Mouse (Mus musculus): Measurements from ENCODE around the gene Mllt10. TPM values are rescaled to one million over a fixed set of nuclear protein-coding genes. Genes with fewer than 3 reads are reported as not detected.

Gene Mllt10
- polyA plus RNA-seq, 1 experiment = 12.5 TPM

- H3K27me3 ChIP-seq (ENCODE audit: control insufficient read depth, insufficient read depth, insufficient read length) = no peaks in the 10 kb centered on the region
- H3K4me3 ChIP-seq = no peak overlapping the region
- H3K79me2 ChIP-seq (ENCODE audit: control insufficient read depth, insufficient read depth) = no peaks in the 10 kb centered on the region
- TF ChIP-seq MAX (IDR thresholded peaks at IDR 0.05; ENCODE audit: low read depth) = no peak
- TF ChIP-seq USF1 (IDR thresholded peaks at IDR 0.05; ENCODE audit: low read depth) = no peak
- no peak for TF ChIP-seq POLR2A (IDR thresholded peaks at IDR 0.05; ENCODE audit: insufficient read length, low read depth)
- no peak for TF ChIP-seq TCF12 (IDR thresholded peaks at IDR 0.05; ENCODE audit: insufficient read depth, poor library complexity, severe bottlenecking)
- no peak for TF ChIP-seq POLR2AphosphoS2 (IDR thresholded peaks at IDR 0.05; ENCODE audit: insufficient read length, low read depth)
- no peak for TF ChIP-seq MYOD1 (IDR thresholded peaks at IDR 0.05; ENCODE audit: control insufficient read depth in 1 of 3, insufficient read length in 2 of 3, low read depth in 2 of 3)
- TF ChIP-seq CEBPB (IDR thresholded peaks at IDR 0.05; ENCODE audit: insufficient read depth, poor library complexity, severe bottlenecking) = no peak
- TF ChIP-seq REST (IDR thresholded peaks at IDR 0.05; ENCODE audit: insufficient read depth, insufficient read length) = no peak
- no peak for TF ChIP-seq TCF3 (IDR thresholded peaks at IDR 0.05; ENCODE audit: insufficient read length, low read depth)
- no peak for TF ChIP-seq MYOG (IDR thresholded peaks at IDR 0.05; ENCODE audit: control insufficient read depth in 1 of 3, insufficient read depth in 1 of 3, insufficient read length in 2 of 3, low read depth in 2 of 3)
- TF ChIP-seq E2F4 (IDR thresholded peaks at IDR 0.05; ENCODE audit: insufficient read depth) = no peak
- no peak for TF ChIP-seq SRF (IDR thresholded peaks at IDR 0.05; ENCODE audit: control insufficient read depth, insufficient read length, low read depth)
- no peak overlapping the region for H3ac ChIP-seq (ENCODE audit: control insufficient read depth, insufficient read length)
- no peak overlapping the region for H3K4me2 ChIP-seq (ENCODE audit: low read depth)
- H3K36me3 ChIP-seq (ENCODE audit: control insufficient read depth, insufficient read depth) = no peaks in the 10 kb centered on the region
Observed at GRCm38 (mm10) chr2:18050541-18050985, 4.5 kb upstream of the Mllt10 start.

DNA sequence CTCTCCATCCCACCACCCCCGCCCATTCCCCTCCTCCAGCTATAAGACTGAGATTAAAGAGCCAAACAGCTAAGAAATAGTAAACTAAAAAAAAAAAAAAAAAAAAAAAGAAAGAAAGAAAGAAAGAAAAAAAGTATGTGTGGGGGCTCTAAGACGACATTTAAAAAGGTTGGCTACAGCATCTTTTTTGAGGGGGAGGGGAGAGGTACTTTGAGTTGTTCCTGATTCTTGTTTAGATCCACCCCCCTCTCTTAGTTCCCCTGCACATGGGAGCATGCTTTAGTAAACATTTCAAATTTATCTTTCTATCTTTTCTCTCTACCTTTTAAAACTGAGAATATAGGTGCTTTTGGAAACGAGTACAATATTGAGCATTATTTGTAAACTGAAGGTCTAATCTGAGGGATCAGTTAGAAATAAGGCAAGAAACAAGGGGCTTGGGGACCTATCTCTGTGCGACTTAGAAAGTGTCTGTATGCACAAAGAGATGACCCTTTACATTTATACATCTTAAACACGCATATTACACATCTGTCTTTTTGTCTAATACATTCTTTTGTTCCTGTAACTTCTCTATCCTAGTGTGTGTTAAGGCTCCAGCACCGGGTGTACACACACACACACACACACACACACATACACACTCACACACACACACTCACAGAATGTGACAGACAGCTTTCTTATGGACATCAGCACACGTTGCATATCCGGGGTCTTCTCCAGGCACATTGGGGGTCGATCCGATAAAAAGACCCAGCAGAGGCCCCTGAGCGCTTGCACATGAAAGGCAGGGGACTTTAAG is 3.8 kb upstream of the Mllt10 start:
- TF ChIP-seq E2F4 (IDR thresholded peaks at IDR 0.05; ENCODE audit: insufficient read depth) (no peak), TCF3 (IDR thresholded peaks at IDR 0.05; ENCODE audit: insufficient read length, low read depth) (no peak), MYOG (IDR thresholded peaks at IDR 0.05; ENCODE audit: control insufficient read depth in 1 of 3, insufficient read depth in 1 of 3, insufficient read length in 2 of 3, low read depth in 2 of 3) (no peak), SRF (IDR thresholded peaks at IDR 0.05; ENCODE audit: control insufficient read depth, insufficient read length, low read depth) (no peak), CEBPB (IDR thresholded peaks at IDR 0.05; ENCODE audit: insufficient read depth, poor library complexity, severe bottlenecking) (no peak), POLR2A (IDR thresholded peaks at IDR 0.05; ENCODE audit: insufficient read length, low read depth) (no peak), USF1 (IDR thresholded peaks at IDR 0.05; ENCODE audit: low read depth) (no peak), MYOD1 (IDR thresholded peaks at IDR 0.05; ENCODE audit: control insufficient read depth in 1 of 3, insufficient read length in 2 of 3, low read depth in 2 of 3) (no peak), POLR2AphosphoS2 (IDR thresholded peaks at IDR 0.05; ENCODE audit: insufficient read length, low read depth) (no peak), MAX (IDR thresholded peaks at IDR 0.05; ENCODE audit: low read depth) (no peak), REST (IDR thresholded peaks at IDR 0.05; ENCODE audit: insufficient read depth, insufficient read length) (no peak), TCF12 (IDR thresholded peaks at IDR 0.05; ENCODE audit: insufficient read depth, poor library complexity, severe bottlenecking) (no peak)
- Histone ChIP-seq H3K79me2 (ENCODE audit: control insufficient read depth, insufficient read depth) (no peaks in the 10 kb centered on the region), H3K4me2 (ENCODE audit: low read depth) (no peak overlapping the region), H3K27me3 (ENCODE audit: control insufficient read depth, insufficient read depth, insufficient read length) (no peaks in the 10 kb centered on the region), H3ac (ENCODE audit: control insufficient read depth, insufficient read length) (no peak overlapping the region), H3K4me3 (no peak overlapping the region), H3K36me3 (ENCODE audit: control insufficient read depth, insufficient read depth) (no peaks in the 10 kb centered on the region)

DNA sequence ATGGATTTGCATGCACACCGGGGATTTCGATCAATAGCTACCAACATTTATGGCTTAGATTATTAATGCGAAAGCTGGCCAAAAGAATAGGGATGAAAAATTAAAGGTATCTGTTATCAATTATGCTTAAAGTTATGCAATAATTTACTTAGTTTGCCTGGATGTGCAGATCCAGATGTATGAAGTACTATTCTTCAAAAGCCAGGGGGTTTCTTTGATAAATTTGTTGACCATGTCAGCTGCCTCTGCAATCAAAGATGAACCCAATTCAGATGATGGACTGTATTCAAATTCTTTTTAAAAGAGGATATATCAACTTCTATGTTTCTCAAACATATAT is 3.2 kb upstream of the Mllt10 start:
- H3K36me3 ChIP-seq (ENCODE audit: control insufficient read depth, insufficient read depth) = no peaks in the 10 kb centered on the region
- H3K27me3 ChIP-seq (ENCODE audit: control insufficient read depth, insufficient read depth, insufficient read length) = no peaks in the 10 kb centered on the region
- no peaks in the 10 kb centered on the region for H3K79me2 ChIP-seq (ENCODE audit: control insufficient read depth, insufficient read depth)
- H3K4me3 ChIP-seq = no peak overlapping the region
- TF ChIP-seq POLR2A (IDR thresholded peaks at IDR 0.05; ENCODE audit: insufficient read length, low read depth) = no peak
- no peak overlapping the region for H3ac ChIP-seq (ENCODE audit: control insufficient read depth, insufficient read length)
- H3K4me2 ChIP-seq (ENCODE audit: low read depth) = no peak overlapping the region

- TF ChIP-seq TCF12 (IDR thresholded peaks at IDR 0.05; ENCODE audit: insufficient read depth, poor library complexity, severe bottlenecking) = no peak
- TF ChIP-seq E2F4 (IDR thresholded peaks at IDR 0.05; ENCODE audit: insufficient read depth) = no peak
- TF ChIP-seq REST (IDR thresholded peaks at IDR 0.05; ENCODE audit: insufficient read depth, insufficient read length) = no peak
- no peak for TF ChIP-seq USF1 (IDR thresholded peaks at IDR 0.05; ENCODE audit: low read depth)
- TF ChIP-seq POLR2AphosphoS2 (IDR thresholded peaks at IDR 0.05; ENCODE audit: insufficient read length, low read depth) = no peak
- TF ChIP-seq MAX (IDR thresholded peaks at IDR 0.05; ENCODE audit: low read depth) = no peak
- no peak for TF ChIP-seq MYOD1 (IDR thresholded peaks at IDR 0.05; ENCODE audit: control insufficient read depth in 1 of 3, insufficient read length in 2 of 3, low read depth in 2 of 3)
- no peak for TF ChIP-seq CEBPB (IDR thresholded peaks at IDR 0.05; ENCODE audit: insufficient read depth, poor library complexity, severe bottlenecking)
- no peak for TF ChIP-seq MYOG (IDR thresholded peaks at IDR 0.05; ENCODE audit: control insufficient read depth in 1 of 3, insufficient read depth in 1 of 3, insufficient read length in 2 of 3, low read depth in 2 of 3)
- TF ChIP-seq POLR2A (IDR thresholded peaks at IDR 0.05; ENCODE audit: insufficient read length, low read depth) = no peak
- H3K27me3 ChIP-seq (ENCODE audit: control insufficient read depth, insufficient read depth, insufficient read length) = no peaks in the 10 kb centered on the region
- H3K4me3 ChIP-seq = no peak overlapping the region
- H3K4me2 ChIP-seq (ENCODE audit: low read depth) = no peak overlapping the region
- no peaks in the 10 kb centered on the region for H3K36me3 ChIP-seq (ENCODE audit: control insufficient read depth, insufficient read depth)
- no peak overlapping the region for H3ac ChIP-seq (ENCODE audit: control insufficient read depth, insufficient read length)
- H3K79me2 ChIP-seq (ENCODE audit: control insufficient read depth, insufficient read depth) = no peaks in the 10 kb centered on the region
Observed at GRCm38 (mm10) chr2:18052581-18052980, 2.5 kb upstream of the Mllt10 start.

Measured in myocyte (in vitro differentiated cells).